Mouse (Mus musculus) kidney, adult 2 months (tissue): ENCODE measurements at regions not wholly inside any gene's neighbourhood (a gene's known extent, or its start where the extent isn't known, plus 50 kb on each side); places are given as distances from the start of the nearest gene placed in this dataset.

Experiments used
- CTCF ChIP-seq: fragments of 200-500 bp; conservative IDR thresholded peaks from 2 replicates; pipeline ENCODE4 v1.5.1; 2011; ENCODE audit warnings: low read depth, mild to moderate bottlenecking, control low read depth, low read length, moderate library complexity, mixed read lengths; ENCODE audit not compliant: insufficient read depth, insufficient read length
- POLR2A ChIP-seq: fragments of 200-500 bp; IDR thresholded peaks from one replicate; pipeline ENCODE4 v1.6.1; 2011; ENCODE audit warnings: low read depth, low read length, control low read depth

GRCm38 (mm10) chr11:8773862-8774261 is 109.5 kb upstream of the Tns3 start:
- TF ChIP-seq CTCF (no peak), POLR2A (no peak)
